11 mouse cellular contexts compared by ENCODE assay signal in the genomic region with DNA sequence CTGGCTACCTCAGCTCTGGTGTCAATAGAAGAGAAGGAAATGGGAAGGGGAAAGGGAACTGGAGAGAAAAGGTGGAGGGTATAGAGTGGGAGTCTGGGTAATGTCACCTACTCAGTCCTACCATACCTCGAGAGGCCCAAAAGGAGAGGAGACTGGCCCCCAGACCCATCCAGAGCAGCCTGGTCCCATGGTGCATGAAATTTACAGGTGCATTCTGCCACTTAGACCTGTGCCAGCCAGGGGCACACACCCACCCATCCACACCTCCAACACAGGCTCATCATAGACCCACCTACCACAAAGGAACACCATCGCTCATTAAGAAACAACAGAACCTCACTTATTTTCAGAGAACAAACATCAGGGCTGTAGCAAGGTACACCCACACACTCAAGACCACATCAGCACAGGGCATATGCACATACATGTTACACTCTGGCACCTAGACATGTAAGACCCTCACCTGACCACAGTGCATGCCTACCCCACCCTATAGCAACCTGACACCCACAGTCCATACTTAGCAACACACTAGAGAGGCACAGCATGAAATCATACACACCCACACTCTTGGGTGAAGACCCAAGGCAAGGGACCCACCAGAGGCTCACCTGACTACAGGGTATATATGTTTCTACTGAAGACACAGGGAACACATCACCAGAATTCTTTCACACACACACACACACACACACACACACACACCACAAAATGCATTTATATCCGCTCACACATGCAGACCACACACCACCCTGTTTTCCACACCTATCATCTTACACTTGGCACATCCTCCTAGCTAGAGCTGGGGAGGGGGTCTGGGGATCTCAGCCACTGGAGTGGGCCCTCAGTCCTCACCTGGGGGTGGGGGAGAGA. TPM values are rescaled to one million over a fixed set of nuclear protein-coding genes. Genes with fewer than 3 reads are reported as not detected.
DNase-seq lines count a peak whose midpoint lies in the region; ATAC-seq and TF ChIP-seq lines count a peak whose summit lies in the region.
"Had no signal": no experiment of that assay in that cellular context is flagged by ENCODE, and none has a peak within 500 bp of the region (broad histone marks: within the 10 kb centered on the region; RNA-seq: fewer than 3 reads in every experiment).

No protein-coding gene starts in this region.

- H3ac ChIP-seq in myocyte (ENCODE audit: control insufficient read depth, insufficient read length) = peak overlapping the region; percentile 57

- H3K4me1 ChIP-seq in heart, embryonic 16.5 days (ENCODE audit: control insufficient read depth, insufficient read depth, low read length) = peaks cover 13% of the 10 kb centered on the region
- peaks cover 29% of the 10 kb centered on the region for H3K4me1 ChIP-seq in embryonic facial prominence, embryonic 10.5 days
- peaks cover 12% of the 10 kb centered on the region for H3K4me1 ChIP-seq in hindbrain, embryonic 16.5 days (ENCODE audit: control insufficient read depth, insufficient read depth, low read depth, low read length)

- peaks cover 62% of the 10 kb centered on the region for H3K27me3 ChIP-seq in heart, embryonic 16.5 days (ENCODE audit: control insufficient read depth, insufficient read depth, low read length)
- H3K27me3 ChIP-seq in embryonic facial prominence, embryonic 10.5 days (replicated peaks; ENCODE audit: low read depth, poor library complexity, severe bottlenecking) = peaks cover 73% of the 10 kb centered on the region
- H3K27me3 ChIP-seq in hindbrain, embryonic 16.5 days (replicated peaks; ENCODE audit: control insufficient read depth, insufficient read depth, low read length) = peaks cover 42% of the 10 kb centered on the region
- no peaks in the 10 kb centered on the region for H3K27me3 ChIP-seq in myocyte (ENCODE audit: control insufficient read depth, insufficient read depth, insufficient read length)

- H3K79me2 ChIP-seq in myocyte (ENCODE audit: control insufficient read depth, insufficient read depth) = no peaks in the 10 kb centered on the region

- no peaks in the 10 kb centered on the region for H3K36me3 ChIP-seq in heart, embryonic 16.5 days (ENCODE audit: control insufficient read depth, insufficient read depth)
- H3K36me3 ChIP-seq in embryonic facial prominence, embryonic 10.5 days (replicated peaks) = no peaks in the 10 kb centered on the region
- peaks cover 4% of the 10 kb centered on the region for H3K36me3 ChIP-seq in hindbrain, embryonic 16.5 days (ENCODE audit: control insufficient read depth, insufficient read depth, low read length)
- H3K36me3 ChIP-seq in myocyte (ENCODE audit: control insufficient read depth, insufficient read depth) = no peaks in the 10 kb centered on the region

- H3K9ac ChIP-seq in heart, embryonic 16.5 days (ENCODE audit: low read length) = no peak overlapping the region
- peak overlapping the region; percentile 84 for H3K9ac ChIP-seq in hindbrain, embryonic 16.5 days (ENCODE audit: low read depth, low read length)

- no peaks in the 10 kb centered on the region for H3K9me3 ChIP-seq in heart, embryonic 16.5 days (replicated peaks; ENCODE audit: control insufficient read depth, low read length)
- no peaks in the 10 kb centered on the region for H3K9me3 ChIP-seq in embryonic facial prominence, embryonic 10.5 days
- H3K9me3 ChIP-seq in hindbrain, embryonic 16.5 days (ENCODE audit: control insufficient read depth, low read length) = no peaks in the 10 kb centered on the region

- H3K27ac ChIP-seq in heart, embryonic 16.5 days (ENCODE audit: low read length) = no peak overlapping the region
- H3K27ac ChIP-seq in embryonic facial prominence, embryonic 10.5 days (replicated peaks) = no peak overlapping the region
- H3K27ac ChIP-seq in hindbrain, embryonic 16.5 days (ENCODE audit: low read depth, low read length) = peak overlapping the region; percentile 64; the same call in 1 of the 2 replicates

- no peak overlapping the region for H3K4me2 ChIP-seq in heart, embryonic 16.5 days (ENCODE audit: low read depth, low read length)
- peak overlapping the region; percentile 73 for H3K4me2 ChIP-seq in hindbrain, embryonic 16.5 days (ENCODE audit: low read length)
- peak overlapping the region; percentile 95 for H3K4me2 ChIP-seq in myocyte (ENCODE audit: low read depth)

- no peak for TF ChIP-seq POLR2A in myocyte (IDR thresholded peaks at IDR 0.05; ENCODE audit: insufficient read length, low read depth)

- 60% methylated on average over 3 of the region's 3 CpGs for WGBS in heart, embryonic 16.5 days
- 73% methylated on average over 3 of the region's 3 CpGs for WGBS in embryonic facial prominence, embryonic 10.5 days
- 78% methylated on average over 3 of the region's 3 CpGs for WGBS in hindbrain, embryonic 16.5 days

- DNase-seq in heart, adult 11 months = no peak
- no peak for DNase-seq in embryonic facial prominence, embryonic 10.5 days (ENCODE audit: low spot score)
- no peak for DNase-seq in spleen, postnatal 4 days (ENCODE audit: low spot score in 2 of 2)
- DNase-seq in right cerebral cortex, postnatal 4 days = no peak
- no peak for DNase-seq in lung, adult 18-20 months
- DNase-seq: kidney, postnatal 10 days; lung, postnatal 10 days; right cerebral cortex, postnatal 14 days had no signal

- peak overlapping the region; percentile 60; the same call in 1 of the 2 replicates for H3K4me3 ChIP-seq in heart, embryonic 16.5 days (ENCODE audit: low read length)
- peak overlapping the region; percentile 58; the same call in 1 of the 2 replicates for H3K4me3 ChIP-seq in embryonic facial prominence, embryonic 10.5 days
- H3K4me3 ChIP-seq in hindbrain, embryonic 16.5 days (ENCODE audit: low read length) = peak overlapping the region; percentile 70
- H3K4me3 ChIP-seq in myocyte = peak overlapping the region; percentile 53

- no peak for ATAC-seq in heart, embryonic 16.5 days (replicated peaks; ENCODE audit: extremely low read depth, insufficient read depth, low FRiP score)
- ATAC-seq in hindbrain, embryonic 16.5 days = no peak

TF ChIP-seq in myocyte, 11 proteins besides CTCF, POLR2A, EP300 and RAD21:
- TF ChIP-seq POLR2AphosphoS2 (IDR thresholded peaks at IDR 0.05; ENCODE audit: insufficient read length, low read depth) (no peak), MYOG (IDR thresholded peaks at IDR 0.05; ENCODE audit: control insufficient read depth in 1 of 3, insufficient read depth in 1 of 3, insufficient read length in 2 of 3, low read depth in 2 of 3) (no peak), E2F4 (IDR thresholded peaks at IDR 0.05; ENCODE audit: insufficient read depth) (no peak), SRF (IDR thresholded peaks at IDR 0.05; ENCODE audit: control insufficient read depth, insufficient read length, low read depth) (no peak), REST (IDR thresholded peaks at IDR 0.05; ENCODE audit: insufficient read depth, insufficient read length) (no peak), MAX (IDR thresholded peaks at IDR 0.05; ENCODE audit: low read depth) (no peak), TCF12 (IDR thresholded peaks at IDR 0.05; ENCODE audit: insufficient read depth, poor library complexity, severe bottlenecking) (no peak), CEBPB (IDR thresholded peaks at IDR 0.05; ENCODE audit: insufficient read depth, poor library complexity, severe bottlenecking) (no peak), MYOD1 (IDR thresholded peaks at IDR 0.05; ENCODE audit: control insufficient read depth in 1 of 3, insufficient read length in 2 of 3, low read depth in 2 of 3) (no peak), TCF3 (IDR thresholded peaks at IDR 0.05; ENCODE audit: insufficient read length, low read depth) (no peak), USF1 (IDR thresholded peaks at IDR 0.05; ENCODE audit: low read depth) (no peak)
TF ChIP-seq in myocyte: peak in this region for 0.

RNA-seq across cellular contexts. Expression of a gene that starts 1.1 kb away (rescaled TPM):
- 3.2 and 4.6 TPM in 2 replicates for polyA plus RNA-seq in heart, embryonic 16.5 days (2015; fragmentation: Nextera tagmentation; extraction: Ambion mirVana)
- 1.4 and 1.9 TPM in 2 replicates for polyA plus RNA-seq in embryonic facial prominence, embryonic 10.5 days (2016; fragmentation: Nextera tagmentation; extraction: Ambion mirVana)
- 38.5 and 49.0 TPM in 2 replicates for polyA plus RNA-seq in hindbrain, embryonic 16.5 days (2015; fragmentation: Nextera tagmentation; extraction: Ambion mirVana)
- polyA plus RNA-seq in myocyte (2012; fragmentation: generic; extraction: Trizol) = 10.1 TPM

RNA-seq across cellular contexts. Expression of a gene that starts 4.1 kb away (rescaled TPM):
- polyA plus RNA-seq in heart, embryonic 16.5 days (2015; fragmentation: Nextera tagmentation; extraction: Ambion mirVana) = 94.1 and 98.6 TPM in 2 replicates
- 70.5 and 73.4 TPM in 2 replicates for polyA plus RNA-seq in embryonic facial prominence, embryonic 10.5 days (2016; fragmentation: Nextera tagmentation; extraction: Ambion mirVana)
- polyA plus RNA-seq in hindbrain, embryonic 16.5 days (2015; fragmentation: Nextera tagmentation; extraction: Ambion mirVana) = 60.7 and 65.8 TPM in 2 replicates
- 115 TPM for polyA plus RNA-seq in myocyte (2012; fragmentation: generic; extraction: Trizol)

RNA-seq across cellular contexts. Expression of a gene that starts 14.1 kb away (rescaled TPM):
- 2.3 and 2.8 TPM in 2 replicates for polyA plus RNA-seq in heart, embryonic 16.5 days (2015; fragmentation: Nextera tagmentation; extraction: Ambion mirVana)
- polyA plus RNA-seq in embryonic facial prominence, embryonic 10.5 days (2016; fragmentation: Nextera tagmentation; extraction: Ambion mirVana) = 28.4 and 31.7 TPM in 2 replicates
- 361 and 364 TPM in 2 replicates for polyA plus RNA-seq in hindbrain, embryonic 16.5 days (2015; fragmentation: Nextera tagmentation; extraction: Ambion mirVana)
- polyA plus RNA-seq in myocyte (2012; fragmentation: generic; extraction: Trizol) = 1.6 TPM

RNA-seq across cellular contexts. Expression of a gene that starts 16.3 kb away (rescaled TPM):
- 21.1 and 23.4 TPM in 2 replicates for polyA plus RNA-seq in heart, embryonic 16.5 days (2015; fragmentation: Nextera tagmentation; extraction: Ambion mirVana)
- 32.3 and 37.0 TPM in 2 replicates for polyA plus RNA-seq in embryonic facial prominence, embryonic 10.5 days (2016; fragmentation: Nextera tagmentation; extraction: Ambion mirVana)
- 14.5 and 25.2 TPM in 2 replicates for polyA plus RNA-seq in hindbrain, embryonic 16.5 days (2015; fragmentation: Nextera tagmentation; extraction: Ambion mirVana)
- polyA plus RNA-seq in myocyte (2012; fragmentation: generic; extraction: Trizol) = 10.4 TPM

RNA-seq across cellular contexts. Expression of a gene that starts 22.7 kb away (rescaled TPM):
- polyA plus RNA-seq in heart, embryonic 16.5 days (2015; fragmentation: Nextera tagmentation; extraction: Ambion mirVana) = 227 and 233 TPM in 2 replicates
- 266 and 270 TPM in 2 replicates for polyA plus RNA-seq in embryonic facial prominence, embryonic 10.5 days (2016; fragmentation: Nextera tagmentation; extraction: Ambion mirVana)
- 230 and 231 TPM in 2 replicates for polyA plus RNA-seq in hindbrain, embryonic 16.5 days (2015; fragmentation: Nextera tagmentation; extraction: Ambion mirVana)
- polyA plus RNA-seq in myocyte (2012; fragmentation: generic; extraction: Trizol) = 203 TPM

Comparison
In these comparisons a context has a peak if more than half of its experiments do, and no peak if none do; other contexts are left out.
1. RNA of a gene that starts 14.1 kb away (polyA plus RNA-seq): 361 to 364 TPM in hindbrain, embryonic 16.5 days; 28.4 to 31.7 TPM in embryonic facial prominence, embryonic 10.5 days, 2.3 to 2.8 TPM in heart, embryonic 16.5 days and 1.6 TPM in myocyte (single experiment); every median in the first group is over 10 times any median in the second.
2. Peak in every context shown above with its lines, with median percentiles within 50 percentile points of each other: H3K4me3 ChIP-seq.